Mouse (Mus musculus) spleen, embryonic (tissue): ENCODE data around the gene Lrrc55.

ENCODE experiments used
- CTCF ChIA-PET: fragments of 350-600 bp; sonication (Branson Sonifier 250); formaldehyde crosslinking; loops from one replicate; lab custom pipeline; 2022; lab: Charles Lee

The Lrrc55 gene

GRCm38 (mm10) chr2:85172071-85172762 is 24.8 kb downstream of the Lrrc55 start:
- CTCF ChIA-PET = interaction anchor here (0.6 kb wide), 1 partner anchor 693 kb away, joined by 3 read pairs; no protein-coding TSS in a partner anchor

GRCm38 (mm10) chr2:85168327-85168726 is 28.7 kb downstream of the Lrrc55 start:
- CTCF ChIA-PET = no interaction called here

- CTCF ChIA-PET = no interaction called here
Measured at GRCm38 (mm10) chr2:85167624-85168023, 29.4 kb downstream of the Lrrc55 start.

GRCm38 (mm10) chr2:85163311-85164047 is 33.5 kb downstream of the Lrrc55 start:
- CTCF ChIA-PET = no interaction called here

- CTCF ChIA-PET = no interaction called here
Measured at GRCm38 (mm10) chr2:85161638-85162093, 35.3 kb downstream of the Lrrc55 start.

- CTCF ChIA-PET = no interaction called here
Measured at GRCm38 (mm10) chr2:85160901-85161637, 35.9 kb downstream of the Lrrc55 start.

- CTCF ChIA-PET = no interaction called here
Measured at GRCm38 (mm10) chr2:85157382-85157781, 39.6 kb downstream of the Lrrc55 start.

GRCm38 (mm10) chr2:85156136-85156535 is 40.9 kb downstream of the Lrrc55 start:
- CTCF ChIA-PET = no interaction called here

GRCm38 (mm10) chr2:85155334-85155733 is 41.7 kb downstream of the Lrrc55 start:
- CTCF ChIA-PET = no interaction called here

GRCm38 (mm10) chr2:85151233-85151632 is 45.8 kb downstream of the Lrrc55 start:
- CTCF ChIA-PET = no interaction called here

- CTCF ChIA-PET = no interaction called here
Measured at GRCm38 (mm10) chr2:85150373-85150772, 46.6 kb downstream of the Lrrc55 start.

GRCm38 (mm10) chr2:85147481-85147880 is 49.5 kb downstream of the Lrrc55 start:
- CTCF ChIA-PET = no interaction called here

GRCm38 (mm10) chr2:85145346-85145745 is 51.7 kb downstream of the Lrrc55 start:
- CTCF ChIA-PET = no interaction called here

- CTCF ChIA-PET = no interaction called here
Measured at GRCm38 (mm10) chr2:85144908-85145307, 52.1 kb downstream of the Lrrc55 start.

GRCm38 (mm10) chr2:85140833-85141232 is 56.2 kb downstream of the Lrrc55 start:
- CTCF ChIA-PET = no interaction called here

GRCm38 (mm10) chr2:85139846-85140245 is 57.2 kb downstream of the Lrrc55 start:
- CTCF ChIA-PET = no interaction called here

- CTCF ChIA-PET = no interaction called here
Measured at GRCm38 (mm10) chr2:85139393-85139792, 57.6 kb downstream of the Lrrc55 start.

- CTCF ChIA-PET = no interaction called here
Measured at GRCm38 (mm10) chr2:85138143-85138542, 58.9 kb downstream of the Lrrc55 start.

GRCm38 (mm10) chr2:85137601-85138140 is 59.3 kb downstream of the Lrrc55 start:
- CTCF ChIA-PET = no interaction called here

- CTCF ChIA-PET = no interaction called here
Measured at GRCm38 (mm10) chr2:85136831-85137520, 60.0 kb downstream of the Lrrc55 start.

- CTCF ChIA-PET = no interaction called here
Measured at GRCm38 (mm10) chr2:85136089-85136488, 60.9 kb downstream of the Lrrc55 start, which contains the start of gene Aplnr. Aplnr (plus strand) TSS chr2:85136225.
